Mouse (Mus musculus) thymus, adult 2 months (tissue): ENCODE measurements around the gene Gm37240. TPM values are rescaled to one million over a fixed set of nuclear protein-coding genes. Genes with fewer than 3 reads are reported as not detected.

Source experiments
- DNase-seq: peaks from one replicate; pipeline ENCODE4 v3.0.0; 2021
- H3K27ac ChIP-seq: fragments of 200-500 bp; 2 replicates; pipeline ENCODE4 v1.5.1; 2012; ENCODE audit warnings: low read length, control low read depth; ENCODE audit not compliant: control insufficient read depth, insufficient read depth
- H3K27me3 ChIP-seq: fragments of 200-500 bp; 2 replicates; pipeline ENCODE4 v1.6.1; 2012; ENCODE audit warnings: mild to moderate bottlenecking, low read length, moderate library complexity, mixed read lengths; ENCODE audit not compliant: control insufficient read depth, insufficient read depth
- H3K36me3 ChIP-seq: fragments of 200-500 bp; 2 replicates; pipeline ENCODE4 v1.6.1; 2012; ENCODE audit warnings: mild to moderate bottlenecking, low read length, moderate library complexity; ENCODE audit not compliant: control insufficient read depth, insufficient read depth
- H3K4me1 ChIP-seq: fragments of 200-500 bp; replicated peaks from 2 replicates; pipeline ENCODE4 v1.6.1; 2012; ENCODE audit warnings: low read length; ENCODE audit not compliant: control insufficient read depth, insufficient read depth
- H3K4me3 ChIP-seq: fragments of 200-500 bp; 2 replicates; pipeline ENCODE4 v1.5.1; 2012; ENCODE audit warnings: mild to moderate bottlenecking, low read length, control low read depth, moderate library complexity; ENCODE audit not compliant: control insufficient read depth, insufficient read depth
- CTCF ChIP-seq: fragments of 200-500 bp; IDR thresholded peaks from 2 replicates; pipeline ENCODE4 v1.5.1; 2012; ENCODE audit warnings: mild to moderate bottlenecking, control low read depth, low read length, moderate library complexity, borderline replicate concordance; ENCODE audit not compliant: control insufficient read depth, poor library complexity, insufficient read depth; ENCODE audit errors: extremely low read depth
- POLR2A ChIP-seq: fragments of 200-500 bp; IDR thresholded peaks from 2 replicates; pipeline ENCODE4 v1.6.1; 2012; ENCODE audit warnings: mild to moderate bottlenecking, low read length, control low read depth, moderate library complexity; ENCODE audit not compliant: control insufficient read depth, poor library complexity, insufficient read depth; ENCODE audit errors: extremely low read depth
- WGBS: fragments of 180-500 bp; shearing (Covaris S2); methylation state at CpG from one replicate; pipeline ENCODE4 v1.1.7; 2018; 5-methylcytosine and 5-hydroxymethylcytosine counted together
- polyA plus RNA-seq: library from polyadenylated mRNA; depleted of rRNA; stranded (reverse); fragments of >200 nt; gene quantifications from 2 replicates; pipeline ENCODE4 v1.2.3, GENCODE M21; 2012

Gene Gm37240
- polyA plus RNA-seq, 1 experiment = 7.0 TPM

- Histone ChIP-seq H3K27me3 (no peaks in the 10 kb centered on the region), H3K4me3 (no peak overlapping the region), H3K36me3 (no peaks in the 10 kb centered on the region), H3K4me1 (peaks cover 4% of the 10 kb centered on the region; the same call in 1 of the 2 replicates), H3K27ac (no peak overlapping the region)
- DNase-seq = no peak
- TF ChIP-seq CTCF (no peak), POLR2A (no peak)
- WGBS = 97% methylated on average over 7 of the region's 7 CpGs
Observed at GRCm38 (mm10) chr3:84690091-84690771, 1197.1 kb downstream of the Gm37240 start.

DNA sequence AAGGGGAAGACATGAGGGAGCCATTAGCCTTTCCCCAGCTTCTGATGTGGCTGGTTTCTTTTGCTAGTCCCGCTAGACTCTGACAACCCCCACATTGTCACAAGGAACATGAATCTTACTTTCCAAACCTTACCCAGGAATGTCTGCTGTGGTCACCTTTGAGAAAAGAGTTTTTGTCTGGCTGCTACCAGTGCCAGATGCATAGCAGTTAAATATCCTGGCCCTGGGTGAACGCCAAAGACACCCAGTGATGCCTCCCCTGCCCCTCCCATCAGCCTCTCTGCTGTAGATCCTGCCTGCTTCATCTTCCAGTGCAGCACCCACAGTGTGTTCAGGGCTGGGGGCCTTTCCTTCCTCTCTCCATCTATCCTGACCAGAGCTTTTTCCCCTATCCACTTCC lies 1197.7 kb downstream of the Gm37240 start:
- no peaks in the 10 kb centered on the region for H3K36me3 ChIP-seq
- TF ChIP-seq CTCF = no peak
- no peak for TF ChIP-seq POLR2A
- peaks cover 4% of the 10 kb centered on the region; the same call in 1 of the 2 replicates for H3K4me1 ChIP-seq
- H3K27ac ChIP-seq = no peak overlapping the region
- DNase-seq = no peak
- no peak overlapping the region for H3K4me3 ChIP-seq
- H3K27me3 ChIP-seq = no peaks in the 10 kb centered on the region
- 87% methylated on average over 2 of the region's 2 CpGs for WGBS

- H3K4me1 ChIP-seq = peaks cover 4% of the 10 kb centered on the region; the same call in 1 of the 2 replicates
- no peak for DNase-seq
- H3K4me3 ChIP-seq = no peak overlapping the region
- H3K36me3 ChIP-seq = no peaks in the 10 kb centered on the region
- WGBS = 53% methylated on average over 5 of the region's 5 CpGs
- TF ChIP-seq CTCF (no peak), POLR2A (no peak)
- H3K27ac ChIP-seq = no peak overlapping the region
- no peaks in the 10 kb centered on the region for H3K27me3 ChIP-seq
Observed at GRCm38 (mm10) chr3:84688176-84688575, 1199.1 kb downstream of the Gm37240 start.

GRCm38 (mm10) chr3:84687488-84687846 lies 1199.9 kb downstream of the Gm37240 start:
- no peak overlapping the region for H3K4me3 ChIP-seq
- TF ChIP-seq POLR2A (no peak), CTCF (no peak)
- WGBS = 65% methylated on average over 2 of the region's 2 CpGs
- H3K27me3 ChIP-seq = no peaks in the 10 kb centered on the region
- no peak overlapping the region for H3K27ac ChIP-seq
- DNase-seq = no peak
- no peaks in the 10 kb centered on the region for H3K36me3 ChIP-seq
- peaks cover 7% of the 10 kb centered on the region for H3K4me1 ChIP-seq

DNA sequence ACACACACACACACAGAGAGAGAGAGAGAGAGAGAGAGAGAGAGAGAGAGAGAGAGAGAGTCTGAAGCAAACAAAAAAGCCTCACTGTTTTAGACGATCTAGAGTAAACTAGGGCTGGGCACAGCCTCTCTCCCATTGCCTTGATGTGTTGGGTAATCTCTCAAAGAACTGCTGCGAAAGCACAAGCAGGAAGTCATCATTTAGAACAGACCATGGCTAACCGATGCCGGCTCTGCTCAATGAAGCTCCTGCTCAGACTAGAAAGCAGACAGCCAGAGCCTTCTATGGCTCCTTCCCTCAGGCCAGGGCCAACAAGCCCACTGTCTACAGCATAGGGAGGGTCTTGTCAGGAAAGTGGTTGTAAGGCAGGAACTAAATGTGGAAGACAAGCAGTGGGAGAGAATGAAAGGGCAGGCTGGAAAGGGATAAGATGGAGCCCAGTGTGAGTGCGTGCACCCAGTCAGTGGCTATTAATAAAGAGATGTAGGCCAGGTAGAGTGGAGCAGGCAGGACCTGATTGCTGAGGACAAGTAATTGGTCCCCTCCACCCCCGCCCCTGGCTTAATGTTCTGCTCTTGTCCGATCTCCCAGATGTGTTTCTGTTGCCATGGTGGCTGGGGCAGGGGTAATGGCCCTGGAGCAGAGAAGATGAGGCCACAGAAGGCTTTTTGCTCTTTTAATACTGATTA lies 1200.4 kb downstream of the Gm37240 start:
- Histone ChIP-seq H3K4me3 (no peak overlapping the region), H3K27me3 (no peaks in the 10 kb centered on the region), H3K27ac (no peak overlapping the region), H3K4me1 (peaks cover 11% of the 10 kb centered on the region), H3K36me3 (no peaks in the 10 kb centered on the region)
- no peak for DNase-seq
- WGBS = 77% methylated on average over 7 of the region's 7 CpGs
- TF ChIP-seq POLR2A (no peak), CTCF (no peak)

DNA sequence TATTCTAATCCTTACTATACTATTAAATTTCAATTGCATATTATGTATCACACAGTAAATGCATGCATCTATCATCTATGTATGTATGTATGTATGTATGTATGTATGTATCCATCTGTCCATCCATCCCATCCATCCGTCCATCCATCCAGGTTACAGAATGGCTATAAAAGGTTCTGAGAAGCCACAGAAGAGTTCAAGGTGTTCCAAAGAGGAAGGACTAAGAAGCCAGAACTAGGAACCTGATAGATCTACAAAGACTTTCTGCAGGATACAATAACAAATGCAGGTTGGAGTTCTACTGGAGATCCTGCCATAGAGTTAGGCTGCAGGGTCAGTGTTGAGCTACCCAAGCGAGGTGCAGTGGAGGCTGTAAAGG lies 1201.0 kb downstream of the Gm37240 start:
- 92% methylated on average over 2 of the region's 2 CpGs for WGBS
- DNase-seq = no peak
- peaks cover 18% of the 10 kb centered on the region for H3K4me1 ChIP-seq
- TF ChIP-seq POLR2A = no peak
- no peak for TF ChIP-seq CTCF
- H3K36me3 ChIP-seq = no peaks in the 10 kb centered on the region
- no peak overlapping the region for H3K27ac ChIP-seq
- H3K4me3 ChIP-seq = no peak overlapping the region
- no peaks in the 10 kb centered on the region for H3K27me3 ChIP-seq
